Mouse (Mus musculus) myocyte (in vitro differentiated cells): ENCODE results near the gene Pgls.

Source experiments
- E2F4 ChIP-seq: IDR thresholded peaks from one replicate; pipeline ENCODE4 v1.6.1; 2011; ENCODE audit warnings: mild to moderate bottlenecking, control low read depth, moderate library complexity; ENCODE audit not compliant: insufficient read depth
- MAX ChIP-seq: IDR thresholded peaks from one replicate; pipeline ENCODE4 v1.6.1; 2011; ENCODE audit warnings: low read depth, mild to moderate bottlenecking, control low read depth
- MYOD1 ChIP-seq, 3 experiments: IDR thresholded peaks; one replicate each; pipeline ENCODE4 v1.6.1; 2011; ENCODE audit warnings: control low read depth in 2 of 3, low read depth in 2 of 3, mild to moderate bottlenecking in 2 of 3, moderate library complexity in 1 of 3; ENCODE audit not compliant: insufficient read length in 2 of 3, control insufficient read depth in 1 of 3
- POLR2A ChIP-seq: IDR thresholded peaks from one replicate; pipeline ENCODE4 v1.6.1; 2011; ENCODE audit warnings: low read depth, mild to moderate bottlenecking, control low read depth, moderate library complexity; ENCODE audit not compliant: insufficient read length
- POLR2AphosphoS2 ChIP-seq: IDR thresholded peaks from one replicate; pipeline ENCODE4 v1.6.1; 2011; ENCODE audit warnings: low read depth, control low read depth; ENCODE audit not compliant: insufficient read length
- USF1 ChIP-seq: IDR thresholded peaks from one replicate; pipeline ENCODE4 v1.6.1; 2011; ENCODE audit warnings: low read depth, mild to moderate bottlenecking, control low read depth, moderate library complexity

- TF ChIP-seq USF1 (no peak), MYOD1 (IDR thresholded peaks at IDR 0.05; ENCODE audit: control insufficient read depth in 1 of 3, insufficient read length in 2 of 3, low read depth in 2 of 3) (no peak), POLR2A (no peak), POLR2AphosphoS2 (no peak), MAX (no peak), E2F4 (no peak)
These were observed 41.2 kb upstream of the Pgls start for GRCm38 (mm10) chr8:71550754-71551153.
